Mouse (Mus musculus): ENCODE data around the gene Cep131. TPM values are rescaled to one million over a fixed set of nuclear protein-coding genes. Genes with fewer than 3 reads are reported as not detected.

Gene Cep131
- polyA plus RNA-seq (2012; ENCODE audit: insufficient read depth, low replicate concordance) = 1.5 and 10.4 TPM in 2 replicates

DNA sequence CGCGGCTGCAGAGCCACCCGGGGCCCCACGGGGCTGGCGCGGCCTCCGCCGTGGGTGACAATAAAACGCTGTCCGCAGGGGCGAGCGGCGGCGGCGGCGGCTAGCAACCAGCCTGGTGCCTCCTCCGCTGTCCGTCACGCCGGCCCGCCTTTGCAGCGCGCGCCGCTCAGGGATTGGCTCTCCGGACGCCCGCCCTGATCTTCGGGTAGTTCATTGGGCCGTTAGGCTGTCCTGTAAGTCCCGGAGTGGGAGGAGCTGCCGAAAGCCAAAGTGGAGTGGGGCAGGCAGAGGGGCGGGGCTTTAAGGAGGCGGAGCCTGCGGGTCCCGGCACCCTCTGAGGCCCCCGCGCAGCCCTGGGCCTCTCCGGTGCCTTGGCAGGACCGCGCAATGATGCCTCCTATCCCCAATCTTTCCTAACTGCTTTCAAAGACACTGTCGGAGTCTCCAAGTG is at the start of gene Cep131:
Gene Cep131, minus strand, starts transcription at position 126 of the 451 bp plus-strand sequence.
- Histone ChIP-seq H3K4me3 (replicated peaks) (peak within 1 kb of the TSS; percentile 96), H3K9me3 (no peaks in the 10 kb centered on the region), H3K4me1 (peaks cover 23% of the 10 kb centered on the region), H3K36me3 (replicated peaks; ENCODE audit: low read length) (peaks cover 31% of the 10 kb centered on the region), H3K27me3 (replicated peaks) (peaks cover 19% of the 10 kb centered on the region)
- TF ChIP-seq FLI1 (IDR thresholded peaks at IDR 0.05; ENCODE audit: low read length) (no peak), GATA1 (IDR thresholded peaks at IDR 0.05; ENCODE audit: borderline replicate concordance, low read length) (no peak)

- TF ChIP-seq FLI1 (IDR thresholded peaks at IDR 0.05; ENCODE audit: low read length) = no peak
- no peak for TF ChIP-seq GATA1 (IDR thresholded peaks at IDR 0.05; ENCODE audit: borderline replicate concordance, low read length)
- Histone ChIP-seq H3K36me3 (replicated peaks; ENCODE audit: low read length) (peaks cover 96% of the 10 kb centered on the region), H3K27me3 (replicated peaks) (no peaks in the 10 kb centered on the region), H3K4me1 (peaks cover 98% of the 10 kb centered on the region), H3K9me3 (no peaks in the 10 kb centered on the region), H3K4me3 (replicated peaks) (peak overlapping the region; percentile 79)
These were observed 49.6 kb upstream of the Cep131 start for GRCm38 (mm10) chr11:120136195-120136594.

GRCm38 (mm10) chr11:120134847-120135530 is 48.4 kb upstream of the Cep131 start:
- no peak for TF ChIP-seq GATA1 (IDR thresholded peaks at IDR 0.05; ENCODE audit: borderline replicate concordance, low read length)
- no peak for TF ChIP-seq FLI1 (IDR thresholded peaks at IDR 0.05; ENCODE audit: low read length)
- peaks cover 99% of the 10 kb centered on the region for H3K36me3 ChIP-seq (replicated peaks; ENCODE audit: low read length)
- no peak overlapping the region for H3K4me3 ChIP-seq (replicated peaks)
- H3K27me3 ChIP-seq (replicated peaks) = no peaks in the 10 kb centered on the region
- no peaks in the 10 kb centered on the region for H3K9me3 ChIP-seq
- H3K4me1 ChIP-seq = peaks cover 97% of the 10 kb centered on the region

DNA sequence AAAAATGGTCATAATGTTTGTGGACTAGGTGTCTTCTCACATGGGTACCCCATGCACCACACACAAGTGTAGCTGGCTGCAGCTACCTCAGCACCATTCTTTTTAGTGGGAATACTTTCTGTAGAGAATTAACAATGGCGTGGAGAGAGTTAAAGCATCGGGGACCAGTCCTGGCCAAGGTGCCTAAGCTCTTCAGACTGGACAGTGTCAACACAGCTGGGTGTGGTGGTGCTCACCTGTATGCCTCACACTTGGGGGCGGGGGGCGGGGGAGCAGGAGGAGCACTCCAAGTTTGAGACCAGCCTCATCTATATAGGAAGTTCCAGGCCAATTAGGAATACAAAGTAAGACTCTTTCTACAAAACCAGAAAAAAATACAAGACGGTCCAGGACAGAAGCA is 47.5 kb upstream of the Cep131 start:
- H3K36me3 ChIP-seq (replicated peaks; ENCODE audit: low read length) = peaks cover 99% of the 10 kb centered on the region
- peaks cover 96% of the 10 kb centered on the region for H3K4me1 ChIP-seq
- no peak for TF ChIP-seq GATA1 (IDR thresholded peaks at IDR 0.05; ENCODE audit: borderline replicate concordance, low read length)
- TF ChIP-seq FLI1 (IDR thresholded peaks at IDR 0.05; ENCODE audit: low read length) = no peak
- H3K9me3 ChIP-seq = no peaks in the 10 kb centered on the region
- H3K4me3 ChIP-seq (replicated peaks) = no peak overlapping the region
- no peaks in the 10 kb centered on the region for H3K27me3 ChIP-seq (replicated peaks)

GRCm38 (mm10) chr11:120129281-120129680 is 42.7 kb upstream of the Cep131 start:
- TF ChIP-seq FLI1 (IDR thresholded peaks at IDR 0.05; ENCODE audit: low read length) (no peak), GATA1 (IDR thresholded peaks at IDR 0.05; ENCODE audit: borderline replicate concordance, low read length) (no peak)
- Histone ChIP-seq H3K27me3 (replicated peaks) (no peaks in the 10 kb centered on the region), H3K4me3 (replicated peaks) (no peak overlapping the region), H3K36me3 (replicated peaks; ENCODE audit: low read length) (peaks cover 94% of the 10 kb centered on the region), H3K4me1 (peaks cover 77% of the 10 kb centered on the region), H3K9me3 (no peaks in the 10 kb centered on the region)

GRCm38 (mm10) chr11:120126845-120127244 is 40.2 kb upstream of the Cep131 start:
- H3K9me3 ChIP-seq = no peaks in the 10 kb centered on the region
- no peaks in the 10 kb centered on the region for H3K27me3 ChIP-seq (replicated peaks)
- H3K4me3 ChIP-seq (replicated peaks) = no peak overlapping the region
- peaks cover 95% of the 10 kb centered on the region for H3K36me3 ChIP-seq (replicated peaks; ENCODE audit: low read length)
- TF ChIP-seq GATA1 (IDR thresholded peaks at IDR 0.05; ENCODE audit: borderline replicate concordance, low read length) (no peak), FLI1 (IDR thresholded peaks at IDR 0.05; ENCODE audit: low read length) (no peak)
- H3K4me1 ChIP-seq = peaks cover 70% of the 10 kb centered on the region

DNA sequence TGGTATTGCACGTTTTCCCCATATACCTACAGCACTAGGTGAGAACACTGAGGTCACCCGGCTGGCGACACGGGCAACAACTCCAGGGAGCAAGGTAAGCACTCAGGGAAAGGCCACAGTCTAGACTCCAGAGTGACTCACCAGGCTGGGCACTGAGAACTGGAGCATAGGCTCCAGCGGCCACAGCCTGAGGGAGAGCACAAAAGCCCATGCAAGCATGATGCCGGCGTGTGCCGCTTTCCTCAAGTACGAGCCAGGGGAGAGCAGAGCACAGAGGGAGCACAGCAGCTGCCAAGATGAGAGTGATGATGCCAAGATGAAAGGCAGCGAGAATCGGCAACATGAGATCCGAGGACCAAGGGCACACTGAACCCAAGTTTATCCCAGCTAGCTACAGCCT is 35.5 kb upstream of the Cep131 start:
- Histone ChIP-seq H3K27me3 (replicated peaks) (no peaks in the 10 kb centered on the region), H3K9me3 (no peaks in the 10 kb centered on the region), H3K4me3 (replicated peaks) (peak overlapping the region; percentile 5), H3K4me1 (peaks cover 51% of the 10 kb centered on the region), H3K36me3 (replicated peaks; ENCODE audit: low read length) (peaks cover 95% of the 10 kb centered on the region)
- TF ChIP-seq FLI1 (IDR thresholded peaks at IDR 0.05; ENCODE audit: low read length) (no peak), GATA1 (IDR thresholded peaks at IDR 0.05; ENCODE audit: borderline replicate concordance, low read length) (no peak)

DNA sequence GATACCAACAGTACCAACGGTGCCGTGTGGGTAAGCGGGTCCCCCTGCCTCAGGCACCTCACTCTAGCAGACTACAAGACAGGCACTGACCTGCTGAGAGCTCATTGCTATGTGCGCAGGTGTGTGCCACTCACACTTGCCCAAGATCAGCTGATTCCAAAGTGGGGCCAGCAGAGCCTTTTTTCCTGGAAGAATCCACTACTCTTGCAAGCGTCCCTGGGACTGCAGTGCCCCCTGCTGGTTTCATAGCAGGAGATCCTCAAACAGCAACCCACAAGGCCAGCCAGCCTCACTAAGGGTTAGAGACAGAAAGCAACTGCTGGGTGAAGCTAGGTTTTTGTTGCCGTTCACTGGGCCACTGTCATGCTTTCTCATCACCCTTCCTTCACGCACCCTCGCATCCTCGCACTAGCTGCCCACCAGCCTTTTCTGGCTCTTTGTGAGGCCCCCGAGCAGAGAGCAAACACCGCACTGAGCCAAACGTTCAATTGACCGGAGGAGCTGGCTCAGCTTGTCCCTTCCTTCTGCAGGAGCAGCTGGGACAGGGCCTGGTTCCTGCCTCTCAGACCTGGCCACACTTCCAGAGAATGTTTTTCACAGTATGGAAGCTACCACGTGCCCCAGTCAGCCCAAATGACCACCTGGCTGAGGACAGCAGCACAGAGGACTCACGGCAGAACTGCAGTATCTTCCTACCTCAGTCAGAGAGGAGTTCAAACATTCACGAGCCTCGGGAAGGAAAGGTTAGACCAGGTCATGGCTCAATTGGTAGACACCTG is 34.2 kb upstream of the Cep131 start:
- Histone ChIP-seq H3K36me3 (replicated peaks; ENCODE audit: low read length) (peaks cover 99% of the 10 kb centered on the region), H3K27me3 (replicated peaks) (no peaks in the 10 kb centered on the region), H3K4me1 (peaks cover 44% of the 10 kb centered on the region), H3K9me3 (no peaks in the 10 kb centered on the region), H3K4me3 (replicated peaks) (no peak overlapping the region)
- no peak for TF ChIP-seq GATA1 (IDR thresholded peaks at IDR 0.05; ENCODE audit: borderline replicate concordance, low read length)
- no peak for TF ChIP-seq FLI1 (IDR thresholded peaks at IDR 0.05; ENCODE audit: low read length)

- TF ChIP-seq GATA1 (IDR thresholded peaks at IDR 0.05; ENCODE audit: borderline replicate concordance, low read length) (no peak), FLI1 (IDR thresholded peaks at IDR 0.05; ENCODE audit: low read length) (no peak)
- Histone ChIP-seq H3K27me3 (replicated peaks) (no peaks in the 10 kb centered on the region), H3K4me1 (peaks cover 39% of the 10 kb centered on the region), H3K36me3 (replicated peaks; ENCODE audit: low read length) (peaks cover 100% of the 10 kb centered on the region), H3K4me3 (replicated peaks) (no peak overlapping the region), H3K9me3 (no peaks in the 10 kb centered on the region)
These were observed 33.4 kb upstream of the Cep131 start for GRCm38 (mm10) chr11:120119936-120120541.

Data from megakaryocyte, embryonic 14.5 days (primary cell).